Mouse (Mus musculus) small intestine, adult 2 months (tissue): Measurements from ENCODE around the gene Appl2. TPM values are rescaled to one million over a fixed set of nuclear protein-coding genes. Genes with fewer than 3 reads are reported as not detected.

Source experiments
- H3K27ac ChIP-seq: fragments of 200-500 bp; 2 replicates; pipeline ENCODE4 v1.5.1; 2012; ENCODE audit warnings: low read depth, low read length, control low read depth, inconsistent platforms; ENCODE audit not compliant: insufficient read depth
- H3K27me3 ChIP-seq: fragments of 200-500 bp; 2 replicates; pipeline ENCODE4 v1.6.1; 2012; ENCODE audit warnings: mild to moderate bottlenecking, moderate library complexity, low read length, inconsistent platforms; ENCODE audit not compliant: control insufficient read depth, insufficient read depth
- H3K36me3 ChIP-seq: fragments of 200-500 bp; 2 replicates; pipeline ENCODE4 v1.6.1; 2012; ENCODE audit warnings: mild to moderate bottlenecking, low read length, control low read depth, inconsistent platforms; ENCODE audit not compliant: control insufficient read depth, insufficient read depth
- H3K4me1 ChIP-seq: fragments of 200-500 bp; 2 replicates; pipeline ENCODE4 v1.6.1; 2012; ENCODE audit warnings: low read length, inconsistent platforms, mixed read lengths; ENCODE audit not compliant: control insufficient read depth, insufficient read depth, insufficient read length
- H3K4me3 ChIP-seq: fragments of 200-500 bp; 2 replicates; pipeline ENCODE4 v1.5.1; 2012; ENCODE audit warnings: low read depth, mild to moderate bottlenecking, control low read depth, inconsistent platforms, low read length, moderate library complexity
- CTCF ChIP-seq: fragments of 200-500 bp; IDR thresholded peaks from 2 replicates; pipeline ENCODE4 v1.5.1; 2012; ENCODE audit warnings: low read depth, mild to moderate bottlenecking, control low read depth, inconsistent platforms, low read length, moderate library complexity, mixed read lengths; ENCODE audit not compliant: insufficient replicate concordance, insufficient read length; ENCODE audit errors: extremely low read depth
- POLR2A ChIP-seq: fragments of 200-500 bp; IDR thresholded peaks from 2 replicates; pipeline ENCODE4 v1.6.1; 2012; ENCODE audit warnings: low read depth, mild to moderate bottlenecking, control low read depth, inconsistent platforms, low read length, moderate library complexity
- WGBS: fragments of 180-500 bp; shearing (Covaris S2); methylation state at CpG from one replicate; pipeline ENCODE4 v1.1.7; 2018; 5-methylcytosine and 5-hydroxymethylcytosine counted together
- polyA plus RNA-seq: library from polyadenylated mRNA; depleted of rRNA; stranded (reverse); fragments of >200 nt; gene quantifications from 2 replicates; pipeline ENCODE4 v1.2.3, GENCODE M21; 2012

The Appl2 gene
- polyA plus RNA-seq, 1 experiment, result 33.9 TPM

DNA sequence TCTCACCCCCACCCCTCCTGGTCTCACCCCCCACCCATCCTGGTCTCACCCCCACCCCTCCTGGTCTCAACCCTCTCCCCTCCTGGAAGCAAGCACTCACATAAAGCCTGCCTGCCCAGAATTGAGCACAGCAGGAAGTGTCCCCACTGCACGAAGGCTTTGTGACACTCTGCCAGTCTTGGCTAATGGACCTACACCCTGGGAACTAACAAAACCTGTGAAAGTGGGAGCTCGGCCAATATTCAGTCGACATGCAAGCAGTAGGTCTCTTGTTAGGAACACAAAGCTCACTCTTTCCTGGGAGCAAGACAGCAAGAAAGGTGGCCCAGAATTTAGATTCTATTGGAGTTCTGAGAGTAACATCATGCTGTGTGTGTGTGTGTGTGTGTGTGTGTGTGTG lies 17.6 kb downstream of the Appl2 start:
- no peaks in the 10 kb centered on the region for H3K27me3 ChIP-seq
- no peak for TF ChIP-seq POLR2A
- TF ChIP-seq CTCF, result no peak
- H3K36me3 ChIP-seq, result peaks cover 18% of the 10 kb centered on the region
- WGBS, result 58% methylated on average over 3 of the region's 3 CpGs
- H3K4me1 ChIP-seq, result peaks cover 2% of the 10 kb centered on the region; the same call in 1 of the 2 replicates
- no peak overlapping the region for H3K4me3 ChIP-seq
- no peak overlapping the region for H3K27ac ChIP-seq

DNA sequence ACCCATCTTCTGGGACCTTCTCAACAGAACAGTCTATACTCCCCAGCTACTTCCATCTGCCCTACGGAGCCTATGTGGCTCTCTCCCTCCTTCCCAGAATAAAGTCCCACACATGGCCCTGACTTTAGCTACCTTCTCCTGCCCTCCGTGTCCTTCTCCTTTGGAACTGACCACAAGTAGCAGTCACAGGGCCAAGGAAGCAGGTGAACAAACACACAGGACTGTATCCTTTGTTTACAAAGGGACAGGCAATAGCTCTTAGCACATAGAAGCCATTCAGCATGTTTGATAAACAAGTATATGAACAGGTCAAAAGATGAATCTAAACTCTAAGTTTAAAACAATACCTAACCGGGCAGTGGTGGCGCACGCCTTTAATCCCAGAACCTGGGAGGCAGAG lies 18.7 kb downstream of the Appl2 start:
- H3K4me3 ChIP-seq, result no peak overlapping the region
- no peaks in the 10 kb centered on the region; the same call in 1 of the 2 replicates for H3K4me1 ChIP-seq
- TF ChIP-seq CTCF (no peak), POLR2A (no peak)
- no peaks in the 10 kb centered on the region for H3K27me3 ChIP-seq
- H3K36me3 ChIP-seq, result peaks cover 25% of the 10 kb centered on the region
- WGBS, result 77% methylated on average over 5 of the region's 5 CpGs
- H3K27ac ChIP-seq, result no peak overlapping the region

DNA sequence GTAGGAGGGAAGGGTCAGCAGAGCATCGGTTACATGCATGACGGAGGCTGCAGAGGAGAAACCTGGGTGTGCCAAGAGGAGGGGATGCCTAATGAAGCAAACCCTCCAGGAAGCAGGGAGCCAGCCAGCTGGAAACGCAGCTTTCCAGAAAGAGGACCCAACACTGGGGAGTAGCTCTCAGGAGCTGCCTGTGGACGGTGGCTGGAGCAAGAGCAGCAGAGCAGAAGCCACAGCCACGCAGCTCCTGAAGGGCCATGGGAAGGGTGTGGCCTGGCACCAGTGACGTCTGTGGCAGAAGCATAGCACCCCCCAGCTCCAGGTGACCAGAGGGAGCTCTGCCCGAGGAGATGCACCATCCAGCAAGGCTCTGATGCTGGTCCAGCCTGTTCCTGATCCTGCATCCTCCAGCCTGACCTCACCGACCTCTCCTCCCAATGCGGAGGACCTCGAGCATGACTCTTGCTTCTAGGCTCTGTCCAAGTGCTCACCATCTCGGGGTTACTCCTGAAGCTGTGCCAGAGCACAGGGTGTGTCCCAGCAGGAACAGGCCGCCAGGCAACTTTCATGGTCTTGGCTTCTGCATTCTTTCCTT lies 19.3 kb downstream of the Appl2 start:
- no peak for TF ChIP-seq POLR2A
- no peak for TF ChIP-seq CTCF

DNA sequence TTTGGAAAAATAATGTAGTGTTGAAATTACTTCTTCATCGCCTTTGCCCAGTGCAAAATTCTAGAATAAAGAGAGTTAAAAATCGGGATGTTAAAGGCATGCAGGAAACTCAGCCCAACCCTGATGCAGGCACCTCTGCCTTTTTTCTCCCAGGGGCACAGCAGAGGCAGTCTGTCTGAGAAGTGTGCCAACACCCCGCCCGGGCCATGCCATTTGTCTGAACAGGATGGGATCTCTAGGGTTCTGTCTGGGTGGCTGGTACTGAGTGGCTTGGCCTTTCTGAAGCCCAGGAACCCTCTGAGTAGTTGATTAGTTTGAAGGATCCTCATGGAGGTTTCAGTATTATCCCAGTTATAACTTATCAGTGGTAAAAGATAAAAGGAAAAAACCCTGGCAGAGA lies 20.3 kb downstream of the Appl2 start:
- Histone ChIP-seq H3K36me3 (peaks cover 26% of the 10 kb centered on the region), H3K27me3 (no peaks in the 10 kb centered on the region)
- 91% methylated on average over 4 of the region's 4 CpGs for WGBS

More for the DNA sequence above, 19.3 kb downstream of the Appl2 start:
- Histone ChIP-seq H3K4me1 (no peaks in the 10 kb centered on the region; the same call in 1 of the 2 replicates), H3K27ac (no peak overlapping the region), H3K27me3 (no peaks in the 10 kb centered on the region), H3K4me3 (no peak overlapping the region), H3K36me3 (peaks cover 26% of the 10 kb centered on the region)
- 73% methylated on average over 12 of the region's 12 CpGs for WGBS

DNA sequence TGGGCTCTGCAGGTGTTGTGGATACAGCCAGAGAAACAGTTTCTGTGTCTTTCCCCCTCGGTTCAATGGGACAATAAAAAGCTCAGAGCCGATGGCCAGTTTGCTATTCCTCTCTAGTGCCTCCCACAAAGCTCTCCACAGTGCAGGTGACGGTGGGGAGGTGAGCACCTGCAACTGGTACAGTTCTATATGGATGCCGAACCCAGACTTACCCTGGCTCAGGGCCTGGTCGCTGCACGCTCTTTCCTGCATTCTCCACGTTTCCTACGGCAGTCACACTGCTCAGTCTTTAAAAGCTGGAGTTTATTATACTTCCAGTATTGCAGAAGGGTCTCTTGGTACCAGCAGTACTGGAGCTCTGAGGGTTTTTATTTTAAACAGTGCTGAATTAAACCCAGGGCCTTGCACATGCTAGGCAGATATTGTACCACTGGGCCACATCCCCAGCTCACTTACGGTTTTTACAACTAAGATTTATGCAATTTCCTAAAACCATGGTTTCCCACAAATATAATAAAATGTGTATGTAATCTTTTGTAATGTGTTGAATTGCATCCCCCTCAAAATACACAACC lies 21.3 kb downstream of the Appl2 start:
- Histone ChIP-seq H3K4me3 (no peak overlapping the region), H3K27me3 (no peaks in the 10 kb centered on the region), H3K27ac (no peak overlapping the region), H3K4me1 (no peaks in the 10 kb centered on the region; the same call in 1 of the 2 replicates), H3K36me3 (peaks cover 30% of the 10 kb centered on the region)
- WGBS, result 95% methylated on average over 9 of the region's 9 CpGs
- TF ChIP-seq CTCF, result no peak
- TF ChIP-seq POLR2A, result no peak

More for the DNA sequence above, 20.3 kb downstream of the Appl2 start:
- Histone ChIP-seq H3K4me1 (no peaks in the 10 kb centered on the region; the same call in 1 of the 2 replicates), H3K27ac (no peak overlapping the region), H3K4me3 (no peak overlapping the region)
- no peak for TF ChIP-seq CTCF
- no peak for TF ChIP-seq POLR2A

DNA sequence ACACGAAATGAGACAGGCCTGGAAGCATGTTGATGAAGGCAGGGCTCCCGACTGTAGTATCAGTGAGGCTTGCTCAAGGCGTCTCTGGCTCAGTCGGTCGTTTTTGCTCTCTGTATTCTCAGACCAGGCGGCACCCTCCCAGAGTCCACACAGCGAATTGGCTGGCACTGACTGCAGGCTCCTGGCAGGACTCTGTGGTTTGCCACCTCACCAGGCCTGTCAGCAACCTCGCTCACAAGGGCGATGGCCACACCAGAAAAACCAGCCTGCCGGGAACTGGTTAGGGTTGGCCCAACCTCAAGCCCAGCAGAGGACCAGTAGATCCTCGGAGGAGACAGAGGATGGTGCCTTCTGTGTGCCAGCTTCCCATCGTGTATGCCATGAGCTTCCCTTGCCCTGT lies 23.7 kb downstream of the Appl2 start:
- Histone ChIP-seq H3K27ac (no peak overlapping the region), H3K4me1 (no peaks in the 10 kb centered on the region; the same call in 1 of the 2 replicates), H3K27me3 (no peaks in the 10 kb centered on the region), H3K4me3 (no peak overlapping the region), H3K36me3 (peaks cover 26% of the 10 kb centered on the region)
- 89% methylated on average over 12 of the region's 12 CpGs for WGBS
- no peak for TF ChIP-seq CTCF
- TF ChIP-seq POLR2A, result no peak

DNA sequence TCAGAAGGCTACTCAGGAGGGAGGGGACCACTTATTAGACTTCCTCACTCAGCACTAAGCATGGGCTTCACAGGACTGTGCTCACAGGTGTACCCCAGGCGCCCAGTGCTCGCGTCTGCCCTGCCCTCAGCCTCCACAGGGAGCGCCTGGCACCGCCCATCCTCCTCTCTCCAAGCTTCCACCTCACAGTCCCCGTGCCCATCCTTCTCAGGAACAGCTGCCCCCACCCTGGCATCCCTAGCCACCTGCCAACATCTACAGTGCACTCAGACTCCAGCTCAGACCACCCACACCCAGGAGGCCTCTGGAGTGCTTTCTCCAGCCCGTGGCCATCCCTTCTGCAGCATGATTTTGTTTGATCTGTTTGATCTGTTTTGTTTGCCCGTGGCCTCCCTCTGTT lies 24.5 kb downstream of the Appl2 start:
- H3K4me1 ChIP-seq, result no peaks in the 10 kb centered on the region
- TF ChIP-seq CTCF (no peak), POLR2A (no peak)
- no peaks in the 10 kb centered on the region for H3K27me3 ChIP-seq
- WGBS, result 71% methylated on average over 8 of the region's 8 CpGs
- H3K27ac ChIP-seq, result no peak overlapping the region
- peaks cover 24% of the 10 kb centered on the region for H3K36me3 ChIP-seq
- H3K4me3 ChIP-seq, result no peak overlapping the region
